Mouse (Mus musculus): ENCODE measurements around the gene Lamc1.

DNA sequence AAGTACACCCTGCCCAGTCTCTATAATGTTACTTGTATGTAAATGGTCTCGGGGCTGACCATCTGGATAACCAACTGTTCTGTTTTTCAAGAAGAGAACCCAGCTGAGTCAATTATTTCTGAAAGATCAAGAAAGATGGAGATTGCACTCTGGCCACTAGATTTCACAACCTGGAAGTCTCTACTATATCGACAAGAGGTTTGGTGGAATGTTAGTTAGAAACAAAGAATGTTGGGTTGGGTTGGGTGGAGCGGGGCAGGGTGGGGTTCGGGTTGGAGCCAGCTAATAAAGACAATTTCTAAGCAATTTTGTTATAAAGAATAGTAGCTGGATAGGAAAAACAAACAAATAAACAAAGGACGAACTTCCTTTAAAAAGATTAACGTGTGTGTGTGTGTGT is 62.9 kb downstream of the Lamc1 start:
- TF ChIP-seq CTCF (IDR thresholded peaks at IDR 0.05; ENCODE audit: insufficient read depth, low read length), result no peak
- no peak for TF ChIP-seq POLR2A (IDR thresholded peaks at IDR 0.05; ENCODE audit: borderline replicate concordance, extremely low read depth, low read depth, low read length)
